Mouse (Mus musculus): ENCODE data around the gene Nvl.

- TF ChIP-seq CTCF (IDR thresholded peaks at IDR 0.05; ENCODE audit: low read depth) (no peak), EP300 (IDR thresholded peaks at IDR 0.05; ENCODE audit: low read depth) (no peak)
These were observed 24.4 kb upstream of the Nvl start for GRCm38 (mm10) chr1:181168377-181168776.
